Mouse (Mus musculus) cerebellum, adult 11-12 months (tissue): Measurements from ENCODE around the gene Nmb.
"Not testable (repeated sequence)": the region's sequence is repeated elsewhere in the genome, so short reads cannot be mapped to it uniquely, and the experiment has no call there.

Experiments used
- DNase-seq: peaks from one replicate; pipeline ENCODE4 v3.0.0; 2022

The Nmb gene

DNA sequence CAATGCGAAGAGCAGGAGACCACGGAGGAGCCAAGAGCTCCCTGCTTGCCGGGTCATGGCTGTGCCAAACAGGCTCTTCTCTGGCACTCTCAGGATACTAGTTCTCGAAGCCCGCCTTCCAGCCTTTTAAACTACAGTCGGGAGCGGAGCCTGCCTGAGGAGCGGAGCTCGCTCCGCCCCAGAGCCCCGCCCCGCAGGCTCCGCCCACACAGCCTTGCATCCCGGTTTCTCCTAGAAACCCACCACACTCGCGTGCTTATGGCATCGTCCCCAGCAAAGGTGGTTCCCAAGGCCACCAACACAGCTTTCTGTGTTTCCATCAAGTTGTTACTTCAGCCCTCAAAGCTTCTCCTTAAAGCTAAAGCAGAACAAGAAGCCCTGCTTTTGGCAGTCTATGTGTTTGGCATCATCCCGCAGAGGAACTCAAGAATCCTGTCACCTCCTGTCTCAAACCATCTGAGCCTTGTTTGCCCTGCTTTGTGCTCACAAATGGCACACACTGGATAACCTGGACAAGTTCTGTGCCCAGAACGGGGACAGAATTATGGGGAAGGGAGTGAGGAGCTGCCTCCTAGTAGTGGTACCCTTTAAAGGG is at the start of gene Nmb:
TSS of gene Nmb (minus strand) at position 156 of the 595 bp plus-strand sequence.
- DNase-seq: peak; percentile 64

DNA sequence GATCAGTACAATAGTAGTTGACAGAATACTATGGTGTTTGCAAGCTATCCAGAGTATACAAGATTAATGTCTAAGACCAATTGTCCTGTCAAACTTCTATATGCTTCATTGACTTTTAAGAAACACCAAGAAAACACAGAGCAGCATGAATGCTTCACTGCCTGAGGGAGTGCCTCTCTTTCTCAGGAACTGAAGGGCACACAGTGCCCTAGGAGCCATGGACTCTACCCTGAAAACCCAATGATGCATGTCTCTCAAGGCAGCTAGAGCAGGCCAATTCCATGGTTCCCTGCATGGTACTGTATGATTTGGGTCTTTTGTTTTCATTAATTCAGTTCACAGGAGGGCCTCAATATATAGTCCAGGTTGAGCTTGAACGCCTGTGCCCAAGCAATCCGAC is 49.4 kb upstream of the Nmb start:
- no peak for DNase-seq

- no peak for DNase-seq
These were observed 47.3 kb upstream of the Nmb start for GRCm38 (mm10) chr7:80952140-80952539.

DNA sequence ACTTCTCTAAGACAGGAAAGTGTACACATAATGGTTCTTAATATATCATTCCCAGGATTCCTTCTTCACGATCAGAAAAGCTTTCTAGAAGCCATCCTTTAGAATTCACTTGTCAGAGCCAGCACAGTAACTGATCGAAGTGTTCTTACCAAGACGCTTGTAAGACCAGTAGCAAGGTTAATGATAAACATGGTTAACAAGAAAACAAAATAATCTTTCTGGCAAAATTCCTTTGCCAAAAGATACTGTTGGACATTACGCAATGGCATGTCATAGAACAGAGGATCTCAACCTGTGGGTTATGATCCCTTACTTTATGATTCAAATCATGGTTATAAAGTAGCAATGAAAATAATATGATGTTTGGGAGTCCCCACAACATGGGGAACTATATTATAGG is 46.6 kb upstream of the Nmb start:
- DNase-seq: no peak

DNA sequence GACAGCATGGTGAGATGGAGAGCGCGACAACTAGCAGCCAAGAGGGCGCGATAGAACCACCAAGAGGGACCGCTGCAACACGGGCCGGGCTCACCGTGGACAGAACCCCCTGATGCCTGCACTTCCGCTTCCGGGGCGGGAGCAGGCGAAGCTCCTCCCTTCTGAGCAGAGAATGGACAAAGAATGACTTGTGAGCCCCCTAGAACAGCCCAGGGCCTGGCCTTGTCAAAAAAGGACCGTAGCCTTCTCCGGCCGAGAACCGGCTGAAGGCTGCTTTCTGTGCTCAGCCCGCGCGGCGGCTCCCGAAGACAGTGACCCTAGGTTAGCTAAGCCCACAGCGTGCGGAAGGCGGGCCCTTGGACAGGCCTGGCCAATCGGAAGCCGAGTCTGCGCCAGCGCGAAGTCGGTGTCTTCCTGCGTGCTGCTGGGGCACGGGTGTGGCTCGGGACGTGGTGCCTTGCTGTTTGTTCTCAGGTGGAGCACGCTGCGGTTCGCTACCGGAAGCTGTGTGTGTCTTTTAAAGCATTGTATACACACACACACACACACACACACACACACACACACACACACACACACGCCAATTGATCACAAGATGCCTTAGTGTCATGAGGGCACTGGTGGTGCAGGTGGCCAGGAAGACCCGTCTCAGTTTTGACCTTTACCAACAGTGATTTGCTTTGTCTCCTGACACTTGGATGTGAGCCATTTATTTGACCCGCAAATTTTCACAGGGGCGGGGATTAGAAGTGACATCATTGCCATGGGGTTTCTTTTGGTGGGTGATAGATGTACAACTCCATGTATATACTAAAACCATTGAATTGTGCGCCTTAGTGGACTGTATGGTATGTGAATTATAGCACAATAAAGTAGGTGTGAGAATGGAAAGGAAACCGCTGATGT is 42.8 kb upstream of the Nmb start, which contains the start of gene Sec11a:
TSS of gene Sec11a (minus strand) at position 336 of the 906 bp plus-strand sequence.
- DNase-seq: peak; percentile 96

DNA sequence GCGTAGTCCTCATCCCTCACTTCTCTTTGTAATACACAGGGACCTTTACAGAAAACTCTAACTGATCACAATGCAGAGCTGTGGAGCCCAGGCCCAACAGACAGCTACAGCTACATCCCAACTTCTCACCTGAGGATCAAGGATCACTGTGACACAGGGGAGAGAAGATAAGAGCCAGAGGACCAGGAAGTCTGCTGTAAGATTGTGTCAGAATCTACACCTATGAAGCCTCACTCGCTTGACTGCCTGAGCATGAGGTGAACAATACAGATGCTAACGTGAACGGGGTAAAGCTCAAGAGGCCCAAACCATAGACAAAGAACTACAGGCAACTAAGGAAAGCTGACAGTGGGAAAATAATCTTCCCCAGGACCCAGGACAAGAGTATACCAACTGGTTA is 34.9 kb upstream of the Nmb start:
- no peak for DNase-seq

- not testable (repeated sequence) for DNase-seq
These were observed 32.4 kb upstream of the Nmb start for GRCm38 (mm10) chr7:80937304-80937666.

DNA sequence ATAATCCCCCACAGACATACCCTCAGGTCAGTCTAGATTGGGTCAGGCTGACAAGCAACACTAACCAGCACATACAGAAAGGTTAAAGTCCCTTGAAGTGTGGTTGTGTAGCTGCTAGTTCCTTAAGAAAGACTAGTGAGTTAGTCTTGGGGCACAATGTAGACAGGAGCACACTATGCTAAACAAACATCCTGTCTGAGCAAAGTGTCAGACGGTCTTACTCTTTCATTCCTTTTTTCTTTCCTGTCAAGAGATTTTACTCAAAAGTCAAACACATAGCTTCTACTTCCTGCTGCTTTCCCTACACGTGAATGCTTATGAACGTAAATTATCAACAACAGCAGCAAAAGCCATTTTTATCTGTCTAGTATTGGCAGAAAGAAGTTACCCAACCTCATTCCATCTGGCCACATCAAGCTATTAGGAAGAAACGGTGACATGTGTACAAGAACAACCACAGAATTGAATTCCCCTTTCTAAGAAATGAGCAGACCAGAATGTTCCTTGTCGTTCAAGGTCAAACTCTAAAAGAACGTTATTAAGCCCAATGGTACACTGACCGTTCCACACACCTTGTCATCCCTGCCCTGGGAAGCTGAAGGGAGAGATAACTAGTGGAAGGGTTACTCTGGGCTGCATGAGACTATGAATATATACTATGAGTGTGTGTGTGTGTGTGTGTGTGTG is 31.9 kb upstream of the Nmb start:
- DNase-seq: not testable (repeated sequence)

DNA sequence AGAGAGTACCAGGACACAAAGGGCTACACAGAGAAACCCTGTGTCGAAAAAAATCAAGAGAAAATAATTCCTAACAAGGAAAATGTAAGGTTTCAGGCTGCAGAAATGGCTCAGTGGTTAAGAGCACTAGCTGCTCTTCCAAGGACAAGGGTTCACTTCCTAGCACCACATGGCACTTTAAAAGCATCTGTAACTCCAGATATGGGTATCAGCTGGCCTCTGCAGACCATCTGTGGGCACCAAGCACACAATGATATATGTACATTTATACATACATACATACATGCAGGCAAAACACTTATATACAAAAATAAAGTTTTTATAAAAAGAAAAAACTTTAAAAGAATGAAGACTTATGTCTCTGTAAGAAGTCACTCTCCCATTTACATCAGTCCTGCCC is 31.0 kb upstream of the Nmb start:
- no peak for DNase-seq

- DNase-seq: no peak
These were observed 27.9 kb upstream of the Nmb start for GRCm38 (mm10) chr7:80932777-80933176.

DNA sequence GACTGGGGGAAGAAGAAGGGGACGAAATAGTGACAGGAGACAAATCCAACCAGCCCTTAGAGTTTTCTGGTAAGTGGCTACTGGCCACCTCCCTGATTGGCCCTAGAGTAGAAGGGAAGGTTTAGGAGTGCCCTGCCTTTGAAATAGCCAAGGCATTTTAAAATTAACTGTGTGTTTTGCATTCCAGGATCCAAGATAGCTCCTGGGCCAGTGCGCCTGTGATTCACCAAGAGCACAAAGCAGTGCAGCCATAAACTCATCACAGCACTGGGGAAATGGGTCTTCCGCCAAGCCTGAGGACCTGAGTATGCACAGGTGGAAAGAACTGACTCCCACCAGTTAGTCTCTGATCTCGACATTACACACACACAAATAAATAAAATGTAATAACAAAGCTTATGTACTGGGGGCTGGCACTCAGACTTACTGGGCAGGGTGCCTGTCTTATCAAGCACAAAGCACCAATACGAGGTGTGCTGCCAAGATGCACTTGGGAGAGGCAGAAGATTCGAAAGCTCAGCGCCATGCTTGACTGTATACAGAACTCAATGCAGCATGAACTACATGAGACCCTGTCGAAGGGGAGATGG is 26.8 kb upstream of the Nmb start:
- no peak for DNase-seq

- DNase-seq: no peak
These were observed 18.3 kb upstream of the Nmb start for GRCm38 (mm10) chr7:80923165-80923564.

DNA sequence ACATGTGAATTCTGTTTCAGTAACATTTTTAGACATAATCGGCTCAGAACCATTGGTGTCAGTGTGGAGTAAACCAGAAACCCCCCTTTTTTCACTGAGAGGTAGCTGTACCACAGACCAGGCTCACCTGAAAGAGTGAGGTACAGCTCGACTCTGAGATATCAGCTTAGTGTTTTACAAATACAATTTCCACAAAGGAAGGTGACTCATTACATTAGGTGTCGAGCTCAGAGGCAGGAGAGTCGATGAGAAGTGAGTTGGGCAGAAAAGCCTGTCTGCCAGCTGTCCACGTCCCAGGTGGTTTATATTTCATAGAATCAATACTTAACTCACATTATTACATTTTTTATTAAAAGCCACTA is 14.8 kb upstream of the Nmb start:
- no peak for DNase-seq

GRCm38 (mm10) chr7:80918982-80919646 is 14.2 kb upstream of the Nmb start:
- no peak for DNase-seq

GRCm38 (mm10) chr7:80917916-80918465 is 13.1 kb upstream of the Nmb start:
- no peak for DNase-seq

GRCm38 (mm10) chr7:80912496-80912895 is 7.6 kb upstream of the Nmb start:
- DNase-seq: no peak

- no peak for DNase-seq
These were observed 6.2 kb upstream of the Nmb start for GRCm38 (mm10) chr7:80911053-80911452.

DNA sequence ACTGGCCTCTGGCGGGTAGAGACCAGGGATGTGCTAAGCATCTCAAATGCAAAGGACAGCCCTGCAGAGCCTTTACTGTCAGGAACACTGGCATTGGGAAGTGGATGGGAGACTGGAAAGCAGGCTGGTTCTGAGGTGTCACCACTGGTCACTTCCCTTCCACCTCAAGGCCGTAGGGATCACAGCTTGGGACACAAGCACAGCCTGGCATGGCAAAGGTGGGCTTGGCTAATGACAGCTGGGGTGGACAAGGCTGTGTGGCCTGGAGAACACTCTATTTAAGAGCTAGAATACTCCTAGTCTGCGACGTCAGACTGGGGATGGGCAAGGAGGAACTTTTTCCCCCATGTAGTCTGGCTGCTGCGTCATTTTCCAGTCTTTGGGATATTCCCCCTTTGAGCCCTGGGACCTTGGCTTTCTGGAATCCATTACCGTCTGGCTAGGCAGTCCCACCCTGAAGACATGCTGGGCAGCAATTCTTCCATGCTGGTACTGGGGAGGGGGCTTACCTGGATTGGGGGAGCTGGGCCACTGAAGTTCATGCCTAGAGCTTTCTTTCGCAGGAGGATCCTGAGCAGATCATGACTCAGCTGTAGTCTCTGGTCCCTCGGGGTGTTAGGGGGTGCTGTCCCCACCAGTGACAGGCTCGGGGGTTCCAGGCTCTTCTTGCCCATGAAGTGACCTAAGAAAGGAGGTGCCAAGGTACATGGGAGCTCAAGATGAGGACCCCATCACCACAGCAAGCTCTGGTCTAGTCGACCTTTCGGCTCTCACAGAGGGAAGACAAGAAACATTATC is 1.1 kb downstream of the Nmb start:
- DNase-seq: peak; percentile 18

DNA sequence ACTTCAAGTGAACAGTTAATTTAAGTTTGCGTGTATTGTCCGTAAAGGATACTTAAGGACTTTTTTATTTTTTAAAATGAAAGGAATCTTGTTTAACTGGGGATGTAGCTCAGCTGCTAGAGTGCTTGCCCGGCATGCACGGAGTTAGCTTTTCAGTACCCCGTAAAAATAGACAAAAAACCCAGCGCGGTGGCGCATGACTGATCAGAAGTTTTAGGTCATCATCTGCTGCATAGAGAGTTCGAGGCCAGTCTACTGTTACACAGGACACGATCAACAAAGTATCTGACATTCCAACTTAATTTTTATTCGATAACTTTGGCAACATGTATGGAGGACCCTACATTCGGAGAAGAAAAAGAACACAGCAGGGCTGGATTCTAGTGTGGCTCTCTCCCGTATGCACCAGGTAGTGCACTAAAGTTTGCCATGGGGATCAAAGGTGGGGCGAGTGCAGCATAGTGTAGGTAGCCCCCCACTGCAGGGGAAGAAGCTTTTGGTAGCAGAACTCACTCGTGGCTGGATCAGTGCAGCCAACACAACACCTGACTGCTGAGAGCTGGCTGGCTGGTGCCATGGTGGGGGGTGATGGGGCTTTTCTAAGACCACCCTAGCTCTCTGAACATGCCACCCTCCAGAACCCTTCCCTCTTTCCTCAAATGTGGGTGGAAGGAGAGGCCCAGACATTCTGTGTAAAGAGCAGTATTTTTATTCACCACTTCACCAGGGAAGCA is 3.2 kb downstream of the Nmb start:
- peak; percentile 31 for DNase-seq

- DNase-seq: peak; percentile 85
These were observed 3.9 kb downstream of the Nmb start, which contains the start of gene Wdr73 for GRCm38 (mm10) chr7:80900944-80901501. Gene Wdr73, minus strand, starts transcription at chr7:80901269.

- no peak for DNase-seq
These were observed 7.2 kb downstream of the Nmb start for GRCm38 (mm10) chr7:80897721-80898120.
